Mouse (Mus musculus) heart, postnatal 0 days (tissue): ENCODE results near the gene Pdlim5.

Experiments used
- CTCF ChIP-seq: IDR thresholded peaks from 2 replicates; pipeline ENCODE4 v1.5.1; 2016; ENCODE audit warnings: antibody characterized with exemption, control low read depth, low read depth
- EP300 ChIP-seq: IDR thresholded peaks from 2 replicates; pipeline ENCODE4 v1.6.1; 2016; ENCODE audit warnings: antibody characterized with exemption, low read depth

GRCm38 (mm10) chr3:142434127-142434785, 38.8 kb upstream of the Pdlim5 start:
- TF ChIP-seq CTCF = no peak
- TF ChIP-seq EP300 = no peak
